Mouse (Mus musculus) G1E (cell line): ENCODE measurements around the gene Mdm2.

Experiments used
- CTCF ChIP-seq: IDR thresholded peaks from 2 replicates; pipeline ENCODE4 v1.5.1; 2012; ENCODE audit warnings: low read depth, low read length, inconsistent platforms, mixed read lengths
- GATA1 ChIP-seq: IDR thresholded peaks from 2 replicates; pipeline ENCODE4 v1.6.1; 2012; ENCODE audit warnings: borderline replicate concordance, low read length, inconsistent platforms, mixed read lengths

DNA sequence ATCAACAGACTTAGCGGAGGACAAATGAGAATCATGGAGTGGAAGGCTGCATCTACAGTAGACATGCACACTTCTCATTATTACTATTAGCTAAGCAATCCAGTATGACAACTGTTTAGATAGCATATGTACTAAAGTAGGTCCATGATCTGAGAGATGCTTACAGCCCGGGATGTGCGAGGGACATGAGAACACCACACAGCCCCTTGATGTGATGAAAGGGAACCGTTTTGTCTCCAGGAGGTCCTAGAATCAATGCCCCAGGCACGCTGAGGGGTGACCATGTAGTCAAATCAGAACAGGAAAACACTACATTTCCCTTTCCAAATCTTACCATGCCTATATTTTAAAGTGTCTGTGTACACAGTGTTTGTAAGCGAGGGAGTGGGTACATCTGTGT, 41.2 kb upstream of the Mdm2 start:
- TF ChIP-seq CTCF (no peak), GATA1 (no peak)
